Mouse (Mus musculus) heart, embryonic 14.5 days (tissue): Measurements from ENCODE around the gene Itpr2. TPM values are rescaled to one million over a fixed set of nuclear protein-coding genes. Genes with fewer than 3 reads are reported as not detected.
A peak's percentile ranks its signal among the peaks of the same experiment; 100 is the strongest.

Experiments
- ATAC-seq: fragments of 200-750 bp; cut with Nextera tagmentation; 2 replicates; pipeline ENCODE4 v1.8.0; 2017; ENCODE audit warnings: low read depth, moderate TSS enrichment; ENCODE audit not compliant: insufficient number of reproducible peaks, insufficient read depth, low FRiP score
- H3K27ac ChIP-seq, 2 experiments: fragments of 200-500 bp in 1 of 2; fragments of 300-500 bp in 1 of 2; sonication (generic) in 1 of 2; replicated peaks in 1 of 2; 2 replicates each; pipeline ENCODE4 v1.5.1; 2012 to 2014; ENCODE audit warnings: low read depth in 2 of 2, low read length in 2 of 2, control low read depth in 1 of 2, mild to moderate bottlenecking in 1 of 2, mixed read lengths in 1 of 2; ENCODE audit not compliant: control insufficient read depth in 1 of 2, insufficient read depth in 1 of 2
- H3K27me3 ChIP-seq: fragments of 300-500 bp; sonication (generic); 2 replicates; pipeline ENCODE4 v1.6.1; 2014; ENCODE audit warnings: mild to moderate bottlenecking, low read length, control low read depth; ENCODE audit not compliant: control insufficient read depth, insufficient read depth
- H3K36me3 ChIP-seq: fragments of 300-500 bp; sonication (generic); 2 replicates; pipeline ENCODE4 v1.6.1; 2014; ENCODE audit warnings: mild to moderate bottlenecking, control low read depth, low read length, mixed read lengths; ENCODE audit not compliant: control insufficient read depth, insufficient read depth
- H3K4me1 ChIP-seq, 2 experiments: fragments of 200-500 bp in 1 of 2; fragments of 300-500 bp in 1 of 2; sonication (generic) in 1 of 2; 2 replicates each; pipeline ENCODE4 v1.6.1; 2012 to 2014; ENCODE audit warnings: low read length in 2 of 2, control low read depth in 1 of 2, mixed read lengths in 1 of 2; ENCODE audit not compliant: control insufficient read depth in 2 of 2, insufficient read depth in 2 of 2
- H3K4me2 ChIP-seq: fragments of 300-500 bp; sonication (generic); 2 replicates; pipeline ENCODE4 v1.6.1; 2014; ENCODE audit warnings: mild to moderate bottlenecking, low read length
- H3K4me3 ChIP-seq, 2 experiments: fragments of 200-500 bp in 1 of 2; fragments of 300-500 bp in 1 of 2; sonication (generic) in 1 of 2; 2 replicates each; pipeline ENCODE4 v1.5.1; 2012 to 2014; ENCODE audit warnings: low read length in 2 of 2, mild to moderate bottlenecking in 2 of 2, control low read depth in 1 of 2, low read depth in 1 of 2, moderate library complexity in 1 of 2; ENCODE audit not compliant: control insufficient read depth in 1 of 2, insufficient read depth in 1 of 2
- H3K9ac ChIP-seq: fragments of 300-500 bp; sonication (generic); 2 replicates; pipeline ENCODE4 v1.6.1; 2014; ENCODE audit warnings: mild to moderate bottlenecking, low read length
- H3K9me3 ChIP-seq: fragments of 300-500 bp; sonication (generic); 2 replicates; pipeline ENCODE4 v1.6.1; 2016; ENCODE audit warnings: low read length, control low read depth; ENCODE audit not compliant: control insufficient read depth
- WGBS: fragments of 180-500 bp; shearing (Covaris S2); extraction: QIAGEN DNeasy Blood & Tissue Kit; methylation state at CpG from one replicate; pipeline ENCODE4 v1.1.7; 2014; 5-methylcytosine and 5-hydroxymethylcytosine counted together
- polyA plus RNA-seq: library from polyadenylated mRNA; unstranded; fragments of >200 nt; fragmentation: Nextera tagmentation; extraction: Ambion mirVana; gene quantifications from 2 replicates; pipeline ENCODE4 v1.2.1, GENCODE M21; 2014

The Itpr2 gene
- polyA plus RNA-seq, 1 experiment from 2014 or later, result 43.4 TPM

DNA sequence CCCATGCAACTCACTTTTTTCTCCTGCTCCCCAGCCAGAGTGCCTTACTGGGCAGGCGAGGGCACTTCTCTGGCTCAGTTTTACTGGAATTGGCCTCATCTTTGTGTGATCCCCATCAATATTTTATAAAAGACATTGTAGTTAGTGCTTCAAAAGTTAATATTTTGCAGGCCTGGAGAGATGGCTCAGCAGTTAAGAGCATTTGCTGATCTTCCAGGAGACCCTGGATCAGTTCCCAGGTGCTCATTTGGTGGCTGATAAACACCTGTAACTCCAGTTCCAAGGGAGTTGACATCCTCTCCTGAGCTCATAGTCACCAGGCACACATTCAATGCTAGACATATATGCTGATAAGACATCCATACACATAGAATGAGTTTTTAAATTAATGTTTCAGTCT lies 376.4 kb downstream of the Itpr2 start:
- no peak for ATAC-seq
- WGBS, result 97% methylated on average over 1 of the region's 1 CpGs
- H3K4me2 ChIP-seq, result no peak overlapping the region

GRCm38 (mm10) chr6:146124479-146124878 lies 377.5 kb downstream of the Itpr2 start:
- H3K27me3 ChIP-seq, result no peaks in the 10 kb centered on the region
- no peak overlapping the region for H3K27ac ChIP-seq
- no peaks in the 10 kb centered on the region for H3K9me3 ChIP-seq
- no peak overlapping the region for H3K4me2 ChIP-seq
- no peak overlapping the region for H3K4me3 ChIP-seq
- no peak for ATAC-seq
- 58% methylated on average over 3 of the region's 3 CpGs for WGBS
- peaks cover 15 to 26% of the 10 kb centered on the region in 2 experiments for H3K4me1 ChIP-seq
- 0 out of 2 replicates have a peak, but pooled peaks cover 4% of the 10 kb centered on the region for H3K36me3 ChIP-seq
- H3K9ac ChIP-seq, result no peak overlapping the region

More for the DNA sequence above, 376.4 kb downstream of the Itpr2 start:
- Histone ChIP-seq H3K9ac (no peak overlapping the region), H3K9me3 (no peaks in the 10 kb centered on the region), H3K4me3 (no peak overlapping the region), H3K27me3 (no peaks in the 10 kb centered on the region), H3K27ac (no peak overlapping the region), H3K4me1 (peaks cover 15 to 26% of the 10 kb centered on the region in 2 experiments), H3K36me3 (0 out of 2 replicates have a peak, but pooled peaks cover 3% of the 10 kb centered on the region)

DNA sequence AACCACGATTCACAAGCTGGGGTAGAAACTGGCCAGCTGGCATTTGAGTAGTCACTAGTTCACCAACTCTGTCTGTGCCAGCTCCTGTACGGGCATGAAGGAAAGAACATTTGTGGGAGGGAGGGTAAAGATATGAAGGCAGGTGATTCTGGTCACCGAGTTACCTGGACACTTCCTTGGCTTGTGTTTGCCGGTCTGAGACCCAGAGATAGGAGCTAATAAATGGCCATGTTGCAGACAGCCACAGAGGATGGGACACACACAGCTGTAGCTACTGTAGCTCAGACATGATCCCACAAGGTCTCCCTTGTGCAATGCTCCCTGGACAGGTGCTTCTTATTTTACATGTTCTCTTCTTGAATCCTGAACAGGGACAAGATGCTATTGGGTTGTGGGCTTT lies 378.4 kb downstream of the Itpr2 start:
- 83% methylated on average over 4 of the region's 4 CpGs for WGBS
- Histone ChIP-seq H3K4me1 (peaks cover 15 to 26% of the 10 kb centered on the region in 2 experiments), H3K27me3 (no peaks in the 10 kb centered on the region), H3K36me3 (0 out of 2 replicates have a peak, but pooled peaks cover 4% of the 10 kb centered on the region), H3K9me3 (no peaks in the 10 kb centered on the region), H3K4me3 (no peak overlapping the region), H3K9ac (no peak overlapping the region), H3K4me2 (no peak overlapping the region), H3K27ac (no peak overlapping the region)
- no peak for ATAC-seq

- no peak overlapping the region for H3K4me2 ChIP-seq
- H3K4me3 ChIP-seq, result no peak overlapping the region
- H3K27ac ChIP-seq, result no peak overlapping the region
- no peaks in the 10 kb centered on the region for H3K27me3 ChIP-seq
- H3K4me1 ChIP-seq, result peaks cover 5 to 9% of the 10 kb centered on the region in 2 experiments
- ATAC-seq, result no peak
- H3K36me3 ChIP-seq, result 0 out of 2 replicates have a peak, but pooled peaks cover 4% of the 10 kb centered on the region
- H3K9me3 ChIP-seq, result no peaks in the 10 kb centered on the region
- WGBS, result 82% methylated on average over 6 of the region's 6 CpGs
- no peak overlapping the region for H3K9ac ChIP-seq
Measured at GRCm38 (mm10) chr6:146120172-146120571, 381.9 kb downstream of the Itpr2 start.

- Histone ChIP-seq H3K4me2 (0 out of 2 replicates have a peak overlapping the region, but pooled peaks have one; percentile 16), H3K36me3 (peaks cover 12% of the 10 kb centered on the region), H3K4me1 (peaks cover 0 to 13% of the 10 kb centered on the region in 2 experiments; a peak in 2 of 4 replicates), H3K27me3 (no peaks in the 10 kb centered on the region), H3K4me3 (no peak overlapping the region), H3K27ac (no peak overlapping the region), H3K9ac (no peak overlapping the region; the same call in 1 of the 2 replicates), H3K9me3 (no peaks in the 10 kb centered on the region)
- no peak for ATAC-seq
- WGBS, result 37% methylated on average over 12 of the region's 12 CpGs
Measured at GRCm38 (mm10) chr6:146114731-146115302, 387.2 kb downstream of the Itpr2 start.

DNA sequence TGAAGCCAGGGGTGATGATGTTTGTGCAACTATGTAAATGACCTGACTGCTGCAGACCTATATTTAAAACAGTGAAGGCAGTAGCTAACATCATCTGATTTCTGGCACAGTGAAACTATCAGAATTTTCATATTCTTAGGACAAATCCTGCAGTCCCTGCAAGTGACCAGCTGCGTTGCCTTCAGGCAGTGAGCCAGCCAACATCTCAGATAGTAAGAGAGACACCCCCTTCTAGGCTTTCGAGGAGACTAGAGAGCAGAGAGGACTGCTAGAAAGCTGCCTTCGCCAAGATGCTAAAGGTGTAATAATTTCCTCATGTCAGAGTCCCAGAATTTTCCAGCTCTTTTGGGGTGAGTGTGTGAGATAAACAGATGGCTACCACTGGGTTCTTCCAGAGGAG lies 388.0 kb downstream of the Itpr2 start:
- WGBS, result 61% methylated on average over 3 of the region's 3 CpGs
- H3K27me3 ChIP-seq, result no peaks in the 10 kb centered on the region

GRCm38 (mm10) chr6:146113085-146113484 lies 388.9 kb downstream of the Itpr2 start:
- no peaks in the 10 kb centered on the region for H3K27me3 ChIP-seq
- H3K4me2 ChIP-seq, result no peak overlapping the region
- H3K4me3 ChIP-seq, result no peak overlapping the region
- H3K9me3 ChIP-seq, result no peaks in the 10 kb centered on the region
- no peak overlapping the region for H3K27ac ChIP-seq
- peaks cover 15% of the 10 kb centered on the region for H3K36me3 ChIP-seq
- peaks cover 0 to 13% of the 10 kb centered on the region in 2 experiments; a peak in 2 of 4 replicates for H3K4me1 ChIP-seq
- WGBS, result 84% methylated on average over 4 of the region's 4 CpGs
- no peak overlapping the region for H3K9ac ChIP-seq
- no peak for ATAC-seq

More for the DNA sequence above, 388.0 kb downstream of the Itpr2 start:
- Histone ChIP-seq H3K4me1 (peaks cover 0 to 13% of the 10 kb centered on the region in 2 experiments; a peak in 2 of 4 replicates), H3K4me2 (no peak overlapping the region), H3K9ac (no peak overlapping the region), H3K4me3 (no peak overlapping the region), H3K27ac (no peak overlapping the region), H3K36me3 (peaks cover 15% of the 10 kb centered on the region), H3K9me3 (no peaks in the 10 kb centered on the region)
- no peak for ATAC-seq

DNA sequence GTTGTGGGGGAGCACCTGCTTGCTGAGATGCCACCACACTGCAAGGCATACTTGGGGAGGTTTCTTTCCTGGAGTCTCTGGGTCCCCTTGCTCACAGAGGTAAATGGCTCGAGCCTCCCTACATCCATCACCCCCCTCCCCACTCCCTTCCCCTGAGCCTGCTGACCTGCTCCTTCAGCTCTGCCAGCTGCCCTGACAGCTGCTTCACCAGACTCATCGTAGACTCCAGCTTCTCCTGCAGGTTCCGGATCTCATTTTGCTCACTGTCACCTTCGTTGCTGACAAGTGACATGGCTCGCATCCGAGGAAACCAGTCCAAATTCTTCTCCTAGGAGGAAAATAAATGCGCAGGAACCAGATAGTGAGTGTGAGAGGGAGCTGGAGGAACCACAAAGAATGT lies 389.8 kb downstream of the Itpr2 start:
- H3K4me1 ChIP-seq, result peaks cover 0 to 13% of the 10 kb centered on the region in 2 experiments; a peak in 2 of 4 replicates
- no peak overlapping the region for H3K4me2 ChIP-seq
- WGBS, result 44% methylated on average over 7 of the region's 7 CpGs
- no peak for ATAC-seq
- H3K9me3 ChIP-seq, result no peaks in the 10 kb centered on the region
- no peak overlapping the region for H3K27ac ChIP-seq
- no peaks in the 10 kb centered on the region for H3K27me3 ChIP-seq
- H3K4me3 ChIP-seq, result no peak overlapping the region
- H3K36me3 ChIP-seq, result peaks cover 15% of the 10 kb centered on the region
- H3K9ac ChIP-seq, result no peak overlapping the region
